Mouse (Mus musculus): ENCODE results near the gene Vldlr. TPM values are rescaled to one million over a fixed set of nuclear protein-coding genes. Genes with fewer than 3 reads are reported as not detected.

Vldlr gene
- polyA plus RNA-seq, 1 experiment, result not detected

DNA sequence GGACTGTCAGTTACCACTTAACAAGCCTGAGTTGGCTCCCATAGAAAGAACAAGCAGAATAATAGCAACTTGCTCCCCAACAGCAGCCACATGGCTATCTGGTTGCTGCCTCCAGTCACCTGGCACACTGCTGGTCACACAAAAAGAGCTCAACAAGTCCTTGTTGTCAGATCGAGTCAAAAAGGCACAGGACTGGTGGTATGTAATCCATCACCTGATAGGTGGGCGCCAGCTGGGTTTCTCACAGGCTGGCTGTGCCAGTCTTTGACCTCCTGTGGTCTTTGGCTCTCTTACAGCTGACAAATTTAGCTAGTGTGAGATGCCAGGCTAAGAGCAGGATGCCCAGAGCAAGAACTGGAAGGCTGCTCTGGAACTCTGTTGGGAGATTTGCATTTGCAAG, 5.3 kb upstream of the Vldlr start:
- H3K4me1 ChIP-seq (ENCODE audit: control insufficient read depth), result no peaks in the 10 kb centered on the region
- no peaks in the 10 kb centered on the region for H3K36me3 ChIP-seq (ENCODE audit: control insufficient read depth)
- H3K27me3 ChIP-seq (ENCODE audit: control insufficient read depth), result peaks cover 6% of the 10 kb centered on the region
- no peak overlapping the region for H3K4me3 ChIP-seq (replicated peaks)
- no peak for TF ChIP-seq TAL1 (IDR thresholded peaks at IDR 0.05; ENCODE audit: low read length)
- no peak for TF ChIP-seq GATA1 (IDR thresholded peaks at IDR 0.05; ENCODE audit: low read length)
- no peaks in the 10 kb centered on the region for H3K9me3 ChIP-seq (ENCODE audit: control insufficient read depth, low read length)

DNA sequence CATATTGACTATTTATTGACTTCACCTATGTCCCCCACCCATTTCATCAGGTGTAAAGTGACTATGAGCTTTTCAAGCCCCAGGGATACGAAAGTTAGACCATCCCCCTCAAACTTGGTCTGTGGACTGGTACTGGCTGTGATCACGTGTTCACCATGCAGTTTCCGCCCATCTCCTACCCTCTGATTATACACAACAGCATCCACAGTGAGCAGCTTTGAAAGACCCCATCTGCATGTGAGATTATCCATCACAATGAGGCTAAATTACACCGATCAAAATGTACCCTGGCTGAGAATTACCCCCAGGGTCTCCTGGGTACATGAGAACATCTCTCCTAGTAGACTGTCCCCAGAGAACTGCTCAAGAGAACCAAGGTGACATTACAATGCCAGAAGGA, 688 bp upstream of the Vldlr start:
- H3K27me3 ChIP-seq (ENCODE audit: control insufficient read depth), result peaks cover 41% of the 10 kb centered on the region
- H3K4me1 ChIP-seq (ENCODE audit: control insufficient read depth), result no peaks in the 10 kb centered on the region
- no peak overlapping the region for H3K4me3 ChIP-seq (replicated peaks)
- TF ChIP-seq GATA1 (IDR thresholded peaks at IDR 0.05; ENCODE audit: low read length) (no peak), TAL1 (IDR thresholded peaks at IDR 0.05; ENCODE audit: low read length) (no peak)
- H3K9me3 ChIP-seq (ENCODE audit: control insufficient read depth, low read length), result no peaks in the 10 kb centered on the region
- H3K36me3 ChIP-seq (ENCODE audit: control insufficient read depth), result no peaks in the 10 kb centered on the region

DNA sequence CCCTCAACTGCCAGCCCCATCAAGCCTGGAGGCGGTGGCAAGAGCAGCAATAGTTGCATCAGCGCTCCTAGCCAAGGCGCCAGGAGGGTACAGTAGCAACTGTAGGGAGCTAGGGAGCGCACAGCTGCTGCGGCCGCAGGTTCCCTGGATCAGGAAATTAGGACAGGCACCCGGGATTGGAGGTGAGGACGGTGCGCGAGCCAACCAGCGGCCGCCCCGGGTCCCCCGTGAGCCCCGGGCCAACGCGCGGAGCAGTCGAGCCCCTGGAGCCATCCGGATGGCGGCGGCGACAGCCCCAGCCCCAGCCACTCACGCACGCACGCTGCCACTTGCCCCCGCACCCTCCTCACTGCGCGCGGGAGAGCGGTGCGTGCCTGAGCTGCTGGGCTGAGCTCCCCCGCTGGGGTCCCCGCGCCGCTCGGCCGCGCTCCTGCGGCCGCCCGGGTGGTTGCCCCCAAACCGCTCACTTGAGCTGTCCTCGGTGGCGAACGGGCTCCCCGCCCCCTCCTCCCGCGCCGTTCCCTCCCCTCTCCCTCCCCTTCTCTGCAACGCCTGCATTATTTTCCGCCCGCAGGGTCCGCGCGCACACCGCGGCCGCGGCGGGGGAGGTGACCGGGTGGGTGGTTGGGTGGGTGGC, 601 bp downstream of the Vldlr start:
- Histone ChIP-seq H3K27me3 (ENCODE audit: control insufficient read depth) (peaks cover 41% of the 10 kb centered on the region), H3K4me3 (replicated peaks) (peak overlapping the region; percentile 53), H3K36me3 (ENCODE audit: control insufficient read depth) (no peaks in the 10 kb centered on the region), H3K9me3 (ENCODE audit: control insufficient read depth, low read length) (no peaks in the 10 kb centered on the region), H3K4me1 (ENCODE audit: control insufficient read depth) (no peaks in the 10 kb centered on the region)
- TF ChIP-seq TAL1 (IDR thresholded peaks at IDR 0.05; ENCODE audit: low read length) (no peak), GATA1 (IDR thresholded peaks at IDR 0.05; ENCODE audit: low read length) (no peak)

DNA sequence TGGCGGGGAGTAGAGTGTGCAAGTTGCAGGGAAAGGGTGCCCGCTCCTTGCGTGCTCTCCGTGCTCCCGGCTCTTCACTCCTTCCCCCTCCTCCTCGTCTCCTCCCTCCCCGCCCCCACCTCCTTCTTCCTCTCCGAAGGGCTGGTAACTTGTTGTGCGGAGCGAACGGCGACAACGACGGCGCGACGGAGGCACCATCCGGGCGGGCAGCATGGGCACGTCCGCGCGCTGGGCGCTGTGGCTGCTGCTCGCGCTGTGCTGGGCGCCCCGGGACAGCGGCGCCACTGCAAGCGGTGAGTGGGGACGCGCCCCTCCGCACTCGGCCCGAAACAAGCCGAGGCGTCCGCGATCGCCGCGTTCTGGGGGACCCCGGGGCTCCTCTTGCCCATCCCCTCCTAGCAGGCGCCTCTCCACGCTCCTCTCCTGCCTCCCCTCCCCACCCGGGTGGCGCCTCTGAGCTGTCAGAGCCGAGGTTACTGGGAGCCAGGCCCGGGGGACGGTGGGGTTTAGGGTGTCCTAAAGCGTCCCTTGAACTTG, 1.2 kb downstream of the Vldlr start:
- peaks cover 41% of the 10 kb centered on the region for H3K27me3 ChIP-seq (ENCODE audit: control insufficient read depth)
- no peak for TF ChIP-seq TAL1 (IDR thresholded peaks at IDR 0.05; ENCODE audit: low read length)
- no peak for TF ChIP-seq GATA1 (IDR thresholded peaks at IDR 0.05; ENCODE audit: low read length)
- H3K9me3 ChIP-seq (ENCODE audit: control insufficient read depth, low read length), result no peaks in the 10 kb centered on the region
- H3K36me3 ChIP-seq (ENCODE audit: control insufficient read depth), result no peaks in the 10 kb centered on the region
- peak overlapping the region; percentile 53 for H3K4me3 ChIP-seq (replicated peaks)
- no peaks in the 10 kb centered on the region for H3K4me1 ChIP-seq (ENCODE audit: control insufficient read depth)

DNA sequence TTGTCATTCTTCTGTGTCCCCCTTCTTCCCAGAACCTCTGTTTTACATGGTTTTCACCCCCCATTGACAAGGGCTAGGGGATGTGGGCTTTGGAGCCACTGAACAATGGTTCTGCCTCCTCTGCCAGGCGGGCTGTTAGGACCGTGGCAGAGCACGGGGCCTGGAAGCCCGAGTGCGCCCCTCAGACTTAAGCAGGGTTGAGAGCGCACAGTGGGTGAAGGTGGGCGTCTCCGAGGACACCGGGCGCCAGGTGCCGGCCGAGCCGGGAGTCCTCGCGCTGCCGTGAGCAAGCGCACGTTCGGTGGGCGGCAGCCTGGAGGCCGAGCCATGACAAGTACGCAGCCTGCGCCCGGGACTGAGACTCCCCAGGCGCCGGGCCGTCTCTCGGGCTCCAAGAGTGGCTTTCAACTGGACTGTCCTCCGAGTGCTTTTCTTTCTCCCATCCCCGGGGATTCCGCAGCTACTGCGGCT, 1.7 kb downstream of the Vldlr start:
- peak overlapping the region; percentile 53 for H3K4me3 ChIP-seq (replicated peaks)

DNA sequence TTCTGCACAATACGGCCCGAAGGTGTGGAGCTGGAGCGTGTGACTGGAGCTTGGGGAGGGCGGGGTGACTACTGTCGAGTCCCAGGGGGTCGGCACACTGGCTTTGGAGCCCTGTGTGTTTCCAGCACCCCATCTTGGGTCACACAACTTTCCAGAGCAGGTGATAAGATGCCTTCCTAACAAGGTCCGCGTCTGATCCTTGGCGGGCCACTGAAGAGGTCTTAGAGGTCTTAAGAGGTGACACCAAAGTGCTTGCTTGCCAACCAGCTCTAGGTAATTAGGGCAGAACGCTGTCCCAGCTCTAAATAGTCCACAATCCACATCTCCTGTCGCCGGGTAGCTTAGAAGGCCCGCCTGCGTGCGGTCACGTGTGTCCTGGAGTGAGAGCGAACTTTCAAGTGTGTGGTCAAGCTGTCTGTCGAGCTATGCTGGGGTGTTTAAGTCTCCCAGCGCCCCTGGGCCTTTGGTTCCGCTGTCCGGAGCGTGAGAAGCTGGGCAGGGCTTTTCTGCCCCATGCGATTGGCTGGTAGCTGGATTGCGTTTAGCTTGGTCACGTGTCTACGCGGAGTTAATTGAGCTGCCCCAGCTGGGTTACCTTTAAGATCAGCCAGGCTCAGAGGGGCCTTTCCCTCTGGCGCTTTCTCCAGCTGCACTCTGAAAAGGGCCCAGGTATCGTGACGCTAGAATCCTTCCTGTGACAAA, 2.4 kb downstream of the Vldlr start:
- Histone ChIP-seq H3K27me3 (ENCODE audit: control insufficient read depth) (peaks cover 41% of the 10 kb centered on the region), H3K9me3 (ENCODE audit: control insufficient read depth, low read length) (no peaks in the 10 kb centered on the region), H3K36me3 (ENCODE audit: control insufficient read depth) (no peaks in the 10 kb centered on the region), H3K4me3 (replicated peaks) (peak overlapping the region; percentile 30), H3K4me1 (ENCODE audit: control insufficient read depth) (no peaks in the 10 kb centered on the region)
- no peak for TF ChIP-seq TAL1 (IDR thresholded peaks at IDR 0.05; ENCODE audit: low read length)
- TF ChIP-seq GATA1 (IDR thresholded peaks at IDR 0.05; ENCODE audit: low read length), result no peak

More for the DNA sequence above, 1.7 kb downstream of the Vldlr start:
- TF ChIP-seq GATA1 (IDR thresholded peaks at IDR 0.05; ENCODE audit: low read length) (no peak), TAL1 (IDR thresholded peaks at IDR 0.05; ENCODE audit: low read length) (no peak)
- Histone ChIP-seq H3K9me3 (ENCODE audit: control insufficient read depth, low read length) (no peaks in the 10 kb centered on the region), H3K36me3 (ENCODE audit: control insufficient read depth) (no peaks in the 10 kb centered on the region), H3K4me1 (ENCODE audit: control insufficient read depth) (no peaks in the 10 kb centered on the region), H3K27me3 (ENCODE audit: control insufficient read depth) (peaks cover 41% of the 10 kb centered on the region)

DNA sequence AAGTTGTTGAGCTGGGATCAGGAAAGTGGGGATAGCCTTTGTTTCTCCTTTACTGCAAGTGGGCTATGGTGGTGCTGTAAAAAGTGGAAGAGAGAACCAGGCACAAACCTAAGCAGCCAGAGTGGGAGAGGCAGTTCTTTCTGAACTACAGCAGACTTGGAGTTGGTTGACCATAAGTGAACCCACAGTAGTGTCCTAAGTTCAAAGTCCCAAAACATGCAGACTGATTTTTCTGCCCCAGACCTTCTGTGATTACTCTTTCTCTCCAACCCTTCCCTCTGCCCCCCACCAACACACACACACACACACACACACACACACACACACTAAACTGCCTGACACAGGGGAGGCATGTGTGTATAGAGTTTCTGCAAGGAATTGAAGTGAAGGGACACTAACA, 3.3 kb downstream of the Vldlr start:
- no peaks in the 10 kb centered on the region for H3K36me3 ChIP-seq (ENCODE audit: control insufficient read depth)
- TF ChIP-seq GATA1 (IDR thresholded peaks at IDR 0.05; ENCODE audit: low read length) (no peak), TAL1 (IDR thresholded peaks at IDR 0.05; ENCODE audit: low read length) (no peak)
- H3K9me3 ChIP-seq (ENCODE audit: control insufficient read depth, low read length), result no peaks in the 10 kb centered on the region
- peaks cover 41% of the 10 kb centered on the region for H3K27me3 ChIP-seq (ENCODE audit: control insufficient read depth)
- no peaks in the 10 kb centered on the region for H3K4me1 ChIP-seq (ENCODE audit: control insufficient read depth)
- H3K4me3 ChIP-seq (replicated peaks), result no peak overlapping the region

DNA sequence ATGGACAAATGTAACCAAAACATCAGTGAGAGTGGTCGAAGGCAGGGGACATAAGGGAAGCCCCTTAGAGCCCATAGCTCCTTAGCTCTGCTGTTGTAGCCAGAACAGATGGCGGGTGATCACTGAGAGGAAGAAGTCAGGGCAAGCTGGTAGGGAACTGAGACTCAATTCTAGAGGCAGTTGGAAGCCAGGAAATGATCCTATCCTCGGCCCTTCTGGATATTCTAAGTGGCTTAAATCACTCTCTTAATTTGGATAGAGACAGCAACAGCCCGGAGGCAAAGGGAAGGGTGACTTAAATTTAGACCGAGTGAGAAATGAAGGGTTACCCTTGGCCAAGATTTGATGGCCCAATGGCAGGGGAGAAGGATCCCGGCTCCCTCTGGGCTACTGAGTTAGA, 6.8 kb downstream of the Vldlr start:
- H3K4me1 ChIP-seq (ENCODE audit: control insufficient read depth), result no peaks in the 10 kb centered on the region
- TF ChIP-seq GATA1 (IDR thresholded peaks at IDR 0.05; ENCODE audit: low read length) (no peak), TAL1 (IDR thresholded peaks at IDR 0.05; ENCODE audit: low read length) (no peak)
- peaks cover 15% of the 10 kb centered on the region for H3K27me3 ChIP-seq (ENCODE audit: control insufficient read depth)
- H3K36me3 ChIP-seq (ENCODE audit: control insufficient read depth), result no peaks in the 10 kb centered on the region
- H3K9me3 ChIP-seq (ENCODE audit: control insufficient read depth, low read length), result no peaks in the 10 kb centered on the region
- H3K4me3 ChIP-seq (replicated peaks), result no peak overlapping the region

DNA sequence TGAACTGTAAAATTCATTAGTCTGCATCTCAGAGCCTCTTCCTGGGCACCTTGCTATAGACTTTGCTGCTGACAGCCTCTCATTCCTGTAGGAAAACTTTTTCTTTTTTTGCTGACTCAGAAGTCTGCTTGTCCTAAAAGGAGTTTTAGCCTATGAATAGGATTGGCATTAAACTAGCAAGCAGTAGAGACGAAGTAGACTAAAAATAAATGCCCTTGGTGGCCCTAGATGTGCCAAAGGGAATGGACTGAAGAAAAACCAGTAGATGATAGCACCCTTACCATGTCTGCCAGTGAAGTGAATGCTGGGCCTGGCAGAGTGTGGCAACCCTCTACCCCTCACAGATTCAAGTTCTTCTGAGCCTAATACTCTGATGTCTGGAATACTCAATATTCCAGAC, 8.1 kb downstream of the Vldlr start:
- H3K27me3 ChIP-seq (ENCODE audit: control insufficient read depth), result peaks cover 2% of the 10 kb centered on the region
- TF ChIP-seq GATA1 (IDR thresholded peaks at IDR 0.05; ENCODE audit: low read length) (no peak), TAL1 (IDR thresholded peaks at IDR 0.05; ENCODE audit: low read length) (no peak)
- H3K36me3 ChIP-seq (ENCODE audit: control insufficient read depth), result no peaks in the 10 kb centered on the region
- no peak overlapping the region for H3K4me3 ChIP-seq (replicated peaks)
- H3K4me1 ChIP-seq (ENCODE audit: control insufficient read depth), result no peaks in the 10 kb centered on the region
- no peaks in the 10 kb centered on the region for H3K9me3 ChIP-seq (ENCODE audit: control insufficient read depth, low read length)
